Mouse (Mus musculus): ENCODE measurements at regions not wholly inside any gene's neighbourhood (a gene's known extent, or its start where the extent isn't known, plus 50 kb on each side); places are given as distances from the start of the nearest gene placed in this dataset.

GRCm38 (mm10) chr11:17591780-17592487 is 334.6 kb downstream of the C1d start:
- Histone ChIP-seq H3K4me1 (replicated peaks) (no peaks in the 10 kb centered on the region), H3K9ac (no peak overlapping the region), H3K36me3 (no peaks in the 10 kb centered on the region), H3K4me3 (replicated peaks) (no peak overlapping the region), H3K27me3 (replicated peaks) (no peaks in the 10 kb centered on the region), H3K9me3 (no peaks in the 10 kb centered on the region), H3K27ac (no peak overlapping the region), H3K4me2 (replicated peaks) (no peak overlapping the region)
- WGBS, result 57% methylated on average over 3 of the region's 3 CpGs
- ATAC-seq, result no peak

- ATAC-seq, result peak; percentile 69
- H3K27me3 ChIP-seq (replicated peaks), result no peaks in the 10 kb centered on the region
- WGBS, result 48% methylated on average over 6 of the region's 6 CpGs
- peak overlapping the region; percentile 73 for H3K27ac ChIP-seq
- 0 out of 2 replicates have a peak, but pooled peaks cover 4% of the 10 kb centered on the region for H3K4me1 ChIP-seq (replicated peaks)
- no peaks in the 10 kb centered on the region for H3K36me3 ChIP-seq
- H3K9ac ChIP-seq, result no peak overlapping the region
- H3K9me3 ChIP-seq, result no peaks in the 10 kb centered on the region
- H3K4me3 ChIP-seq (replicated peaks), result no peak overlapping the region
- H3K4me2 ChIP-seq (replicated peaks), result no peak overlapping the region
Measured at GRCm38 (mm10) chr11:17603726-17604493, 346.5 kb downstream of the C1d start.

GRCm38 (mm10) chr11:17620462-17621248 is 333.0 kb downstream of the Etaa1 start:
- H3K4me1 ChIP-seq (replicated peaks), result no peaks in the 10 kb centered on the region
- no peak for ATAC-seq
- H3K36me3 ChIP-seq, result no peaks in the 10 kb centered on the region
- no peak overlapping the region for H3K9ac ChIP-seq
- H3K4me2 ChIP-seq (replicated peaks), result no peak overlapping the region
- no peaks in the 10 kb centered on the region for H3K27me3 ChIP-seq (replicated peaks)
- no peak overlapping the region for H3K27ac ChIP-seq
- 54% methylated on average over 3 of the region's 3 CpGs for WGBS
- no peaks in the 10 kb centered on the region for H3K9me3 ChIP-seq
- no peak overlapping the region for H3K4me3 ChIP-seq (replicated peaks)

DNA sequence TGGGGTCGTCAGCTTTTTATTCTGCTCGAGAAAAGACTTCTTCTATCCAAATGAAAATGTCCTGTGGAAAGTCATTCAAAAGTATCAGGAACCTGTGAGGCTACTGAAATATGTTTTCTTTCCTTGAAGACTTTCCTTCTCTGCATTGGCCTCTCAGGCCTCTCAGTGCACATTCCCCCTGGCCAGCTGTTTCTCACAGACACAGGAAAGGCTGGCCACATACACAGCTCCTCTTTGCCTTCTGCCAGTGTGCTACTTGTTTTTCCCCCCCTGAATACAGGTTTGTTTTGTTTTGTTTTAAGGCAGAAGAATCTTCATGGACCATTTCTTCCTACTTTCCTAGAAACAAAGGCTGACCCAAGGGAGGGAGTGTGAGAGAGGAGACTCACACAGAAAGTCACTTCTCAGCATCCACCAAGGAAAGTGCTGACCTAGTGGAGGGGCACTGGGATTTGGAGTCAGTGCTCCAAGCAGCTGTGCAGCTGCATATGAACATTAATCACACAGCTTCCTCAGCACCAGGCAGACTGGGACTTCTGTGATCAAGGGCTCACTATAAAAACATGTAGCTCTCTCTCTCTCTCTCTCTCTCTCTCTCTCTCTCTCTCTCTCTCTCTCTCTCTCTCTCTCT is 324.0 kb downstream of the Etaa1 start:
- H3K9ac ChIP-seq, result no peak overlapping the region
- H3K36me3 ChIP-seq, result no peaks in the 10 kb centered on the region
- no peak overlapping the region for H3K4me3 ChIP-seq (replicated peaks)
- no peaks in the 10 kb centered on the region for H3K4me1 ChIP-seq (replicated peaks)
- WGBS, result 66% methylated on average over 2 of the region's 2 CpGs
- ATAC-seq, result peak; percentile 47; the same call in 1 of the 2 replicates
- H3K27me3 ChIP-seq (replicated peaks), result no peaks in the 10 kb centered on the region
- H3K27ac ChIP-seq, result peak overlapping the region; percentile 44; the same call in 1 of the 2 replicates
- H3K4me2 ChIP-seq (replicated peaks), result no peak overlapping the region
- no peaks in the 10 kb centered on the region for H3K9me3 ChIP-seq

DNA sequence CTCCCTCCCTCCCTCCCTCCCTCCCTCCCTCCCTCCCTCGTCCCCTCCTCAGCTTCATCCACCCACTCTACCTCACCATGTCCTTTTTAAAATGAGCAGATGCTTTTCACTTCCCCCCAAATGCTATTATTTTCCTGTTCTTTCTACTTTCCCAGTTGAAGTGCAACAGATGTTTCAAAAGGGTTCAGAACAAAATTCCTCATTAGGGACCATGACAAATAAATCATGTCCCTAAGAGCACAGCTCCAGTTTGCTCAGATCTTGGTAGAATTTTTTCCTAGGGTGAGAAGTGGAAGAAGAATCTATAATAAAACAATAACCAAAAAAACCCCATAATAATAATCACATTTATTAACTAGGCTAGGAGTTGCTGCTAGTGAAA is 323.5 kb downstream of the Etaa1 start:
- ATAC-seq, result no peak
- H3K4me3 ChIP-seq (replicated peaks), result no peak overlapping the region
- H3K4me2 ChIP-seq (replicated peaks), result no peak overlapping the region
- no peak overlapping the region for H3K9ac ChIP-seq
- no peaks in the 10 kb centered on the region for H3K4me1 ChIP-seq (replicated peaks)
- H3K27ac ChIP-seq, result no peak overlapping the region
- H3K9me3 ChIP-seq, result no peaks in the 10 kb centered on the region
- no peaks in the 10 kb centered on the region for H3K27me3 ChIP-seq (replicated peaks)
- 40% methylated on average over 1 of the region's 1 CpGs for WGBS
- H3K36me3 ChIP-seq, result no peaks in the 10 kb centered on the region

DNA sequence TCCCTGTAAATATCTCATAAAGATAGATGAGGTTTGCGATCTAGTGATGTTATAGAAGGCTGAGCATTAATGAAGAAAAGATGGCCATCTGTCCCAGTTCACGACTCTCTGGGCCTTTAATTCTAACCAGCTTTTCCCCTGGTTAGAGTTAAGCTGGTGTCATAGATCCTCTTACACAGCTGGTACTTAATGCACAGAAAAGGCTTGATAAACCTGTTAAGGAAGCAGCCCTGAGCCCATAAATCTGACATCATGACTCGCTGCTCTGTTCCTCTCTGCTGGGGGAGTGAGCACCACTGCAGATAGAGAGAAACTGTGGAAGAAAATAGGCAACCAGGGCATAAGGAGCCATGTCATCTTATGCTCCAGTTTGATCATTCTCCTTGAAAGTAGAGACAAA is 316.5 kb downstream of the Etaa1 start:
- 54% methylated on average over 3 of the region's 3 CpGs for WGBS
- Histone ChIP-seq H3K27me3 (replicated peaks) (no peaks in the 10 kb centered on the region), H3K9ac (no peak overlapping the region), H3K4me2 (replicated peaks) (no peak overlapping the region), H3K4me1 (replicated peaks) (no peaks in the 10 kb centered on the region), H3K4me3 (replicated peaks) (no peak overlapping the region), H3K27ac (no peak overlapping the region), H3K36me3 (no peaks in the 10 kb centered on the region), H3K9me3 (no peaks in the 10 kb centered on the region)
- no peak for ATAC-seq

DNA sequence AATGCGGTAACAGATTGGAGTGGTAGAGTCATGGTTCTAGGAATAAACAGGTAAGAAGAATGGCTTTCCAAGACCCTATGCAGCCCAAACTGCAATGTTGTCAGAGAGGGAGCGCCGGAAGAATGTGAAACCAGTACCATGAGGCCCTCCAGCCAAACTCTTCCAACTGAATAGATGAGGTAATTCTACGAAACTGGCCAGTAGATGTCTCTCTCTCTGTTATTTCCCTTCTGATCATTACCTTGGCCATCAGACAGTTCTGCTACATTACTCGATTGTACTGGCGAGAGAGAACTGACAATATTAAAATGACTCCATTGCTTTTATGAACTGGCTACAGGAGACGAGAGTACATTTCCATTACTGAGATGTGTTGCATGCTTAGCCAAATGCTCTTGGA is 313.8 kb downstream of the Etaa1 start:
- no peak for ATAC-seq
- no peaks in the 10 kb centered on the region for H3K4me1 ChIP-seq (replicated peaks)
- no peak overlapping the region for H3K4me2 ChIP-seq (replicated peaks)
- H3K9me3 ChIP-seq, result no peaks in the 10 kb centered on the region
- H3K9ac ChIP-seq, result no peak overlapping the region
- no peak overlapping the region for H3K27ac ChIP-seq
- 68% methylated on average over 7 of the region's 7 CpGs for WGBS
- no peaks in the 10 kb centered on the region for H3K36me3 ChIP-seq
- H3K4me3 ChIP-seq (replicated peaks), result no peak overlapping the region
- no peaks in the 10 kb centered on the region for H3K27me3 ChIP-seq (replicated peaks)

- Histone ChIP-seq H3K27me3 (replicated peaks) (no peaks in the 10 kb centered on the region), H3K4me3 (replicated peaks) (no peak overlapping the region), H3K9ac (no peak overlapping the region), H3K9me3 (no peaks in the 10 kb centered on the region), H3K27ac (no peak overlapping the region), H3K4me1 (replicated peaks) (no peaks in the 10 kb centered on the region), H3K36me3 (no peaks in the 10 kb centered on the region), H3K4me2 (replicated peaks) (no peak overlapping the region)
- ATAC-seq, result no peak
Measured at GRCm38 (mm10) chr11:17647441-17647840, 306.2 kb downstream of the Etaa1 start.

DNA sequence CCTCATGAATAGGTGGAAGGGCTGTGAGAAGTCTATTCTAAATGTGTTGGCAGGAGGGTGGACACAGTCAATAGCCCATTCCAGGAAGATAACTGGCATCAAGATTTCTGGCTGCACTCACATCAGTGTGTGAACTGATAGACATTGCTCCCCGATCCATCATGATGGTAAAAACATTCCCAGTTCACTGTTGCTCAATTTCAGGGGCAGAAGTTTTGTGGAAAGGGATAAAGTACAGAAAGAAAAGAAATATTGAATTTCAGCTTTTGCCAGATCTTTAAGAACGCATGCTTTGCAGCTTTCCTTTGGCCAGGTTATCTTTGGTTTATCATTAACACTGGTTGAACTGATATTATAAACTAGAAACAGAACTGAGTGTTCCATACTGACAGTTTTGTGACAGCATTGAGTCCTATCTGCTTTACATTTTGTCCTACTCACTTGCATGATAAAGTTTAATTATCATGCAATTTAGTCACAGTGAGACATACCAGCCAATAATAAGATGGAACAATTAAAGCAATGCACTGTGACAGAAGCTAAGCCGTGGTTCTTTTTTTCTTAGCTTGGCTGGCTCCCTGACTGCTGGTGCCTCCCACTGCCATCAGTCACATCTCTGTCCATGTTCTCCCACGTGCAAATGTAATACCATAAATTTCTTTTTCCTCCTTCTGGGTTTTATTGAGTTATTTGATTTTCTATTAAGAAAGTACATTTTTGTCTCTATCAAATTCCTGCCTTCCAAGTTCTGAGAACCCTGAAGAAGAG is 302.1 kb downstream of the Etaa1 start:
- Histone ChIP-seq H3K9me3 (no peaks in the 10 kb centered on the region), H3K27me3 (replicated peaks) (no peaks in the 10 kb centered on the region), H3K4me3 (replicated peaks) (no peak overlapping the region), H3K9ac (no peak overlapping the region), H3K36me3 (no peaks in the 10 kb centered on the region), H3K4me1 (replicated peaks) (no peaks in the 10 kb centered on the region), H3K27ac (no peak overlapping the region), H3K4me2 (replicated peaks) (no peak overlapping the region)
- WGBS, result 52% methylated on average over 4 of the region's 4 CpGs
- ATAC-seq, result no peak

GRCm38 (mm10) chr11:17655840-17656239 is 297.8 kb downstream of the Etaa1 start:
- H3K27me3 ChIP-seq (replicated peaks), result no peaks in the 10 kb centered on the region
- no peak for ATAC-seq
- no peaks in the 10 kb centered on the region for H3K4me1 ChIP-seq (replicated peaks)
- no peaks in the 10 kb centered on the region for H3K36me3 ChIP-seq
- H3K27ac ChIP-seq, result no peak overlapping the region
- H3K4me3 ChIP-seq (replicated peaks), result no peak overlapping the region
- no peak overlapping the region for H3K9ac ChIP-seq
- 84% methylated on average over 2 of the region's 2 CpGs for WGBS
- no peaks in the 10 kb centered on the region for H3K9me3 ChIP-seq
- H3K4me2 ChIP-seq (replicated peaks), result no peak overlapping the region

GRCm38 (mm10) chr11:17657720-17658119 is 296.0 kb downstream of the Etaa1 start:
- no peaks in the 10 kb centered on the region for H3K27me3 ChIP-seq (replicated peaks)
- no peaks in the 10 kb centered on the region for H3K9me3 ChIP-seq
- 85% methylated on average over 3 of the region's 3 CpGs for WGBS
- H3K4me3 ChIP-seq (replicated peaks), result no peak overlapping the region
- H3K9ac ChIP-seq, result no peak overlapping the region
- H3K27ac ChIP-seq, result no peak overlapping the region
- no peaks in the 10 kb centered on the region for H3K36me3 ChIP-seq
- no peak for ATAC-seq
- H3K4me2 ChIP-seq (replicated peaks), result no peak overlapping the region
- H3K4me1 ChIP-seq (replicated peaks), result no peaks in the 10 kb centered on the region
